Mouse (Mus musculus) kidney, postnatal 36 days (tissue): Measurements from ENCODE around the gene Filip1l.
A peak's percentile ranks its signal among the peaks of the same experiment; 100 is the strongest.

ENCODE experiments used
- DNase-seq, 2 experiments: peaks; one replicate each; pipeline ENCODE4 v3.0.0; 2021 to 2022; ENCODE audit warnings: mixed read lengths in 2 of 2

Gene Filip1l

DNA sequence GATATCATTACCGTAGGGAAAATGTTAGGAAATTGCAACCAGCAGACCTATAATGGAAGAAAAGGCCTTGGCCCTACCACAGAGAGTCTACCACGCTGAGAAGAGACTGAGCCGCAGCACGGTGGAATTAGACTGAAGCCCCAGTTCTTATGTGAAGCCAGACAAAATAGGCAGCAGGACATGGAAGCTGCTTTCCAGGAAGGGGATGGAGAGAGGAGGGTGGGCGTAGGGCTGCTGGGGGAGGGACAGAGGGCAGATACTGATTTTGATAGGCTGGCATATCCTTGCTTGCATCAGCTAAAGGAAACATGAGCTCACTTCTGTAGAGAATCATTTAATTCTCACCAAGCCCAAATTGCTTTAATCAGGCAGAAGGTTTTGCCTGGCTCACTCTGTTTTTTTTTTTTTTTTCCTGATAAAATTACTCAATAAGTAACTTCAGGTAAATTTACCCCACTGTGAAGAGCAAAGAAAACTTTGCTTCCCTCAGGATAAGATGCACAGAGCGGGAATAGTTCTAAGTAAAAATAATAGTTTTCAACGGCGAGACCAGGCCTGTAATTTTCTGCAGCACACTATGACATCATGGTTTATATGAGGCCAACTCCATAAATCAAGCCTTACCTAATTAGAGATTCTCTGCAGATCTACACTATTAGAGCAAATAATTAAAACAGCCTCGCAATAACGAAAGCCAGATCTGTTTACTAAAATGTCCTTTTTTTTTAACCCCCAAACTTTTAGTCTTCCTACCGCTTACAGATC is 84.8 kb downstream of the Filip1l start:
- DNase-seq, result no peak

DNA sequence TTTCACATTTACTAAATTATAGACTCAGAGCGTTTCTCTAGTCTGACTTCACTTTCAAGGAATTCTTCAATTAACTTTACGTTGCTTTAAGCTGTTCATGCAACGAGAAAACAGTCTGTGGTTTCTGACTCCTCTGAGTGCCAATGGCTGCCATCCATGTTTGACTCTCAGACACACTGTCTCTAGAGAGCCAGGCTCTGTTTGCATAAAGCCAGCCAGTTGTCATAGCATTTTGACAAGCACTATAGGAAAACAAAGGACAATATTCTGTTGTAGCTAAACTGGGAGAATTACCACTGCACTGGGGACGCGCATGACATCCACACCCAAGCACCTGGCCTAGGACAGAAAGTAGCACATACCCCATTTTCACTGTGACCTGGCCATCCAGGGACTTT is 85.4 kb downstream of the Filip1l start:
- no peak for DNase-seq

DNA sequence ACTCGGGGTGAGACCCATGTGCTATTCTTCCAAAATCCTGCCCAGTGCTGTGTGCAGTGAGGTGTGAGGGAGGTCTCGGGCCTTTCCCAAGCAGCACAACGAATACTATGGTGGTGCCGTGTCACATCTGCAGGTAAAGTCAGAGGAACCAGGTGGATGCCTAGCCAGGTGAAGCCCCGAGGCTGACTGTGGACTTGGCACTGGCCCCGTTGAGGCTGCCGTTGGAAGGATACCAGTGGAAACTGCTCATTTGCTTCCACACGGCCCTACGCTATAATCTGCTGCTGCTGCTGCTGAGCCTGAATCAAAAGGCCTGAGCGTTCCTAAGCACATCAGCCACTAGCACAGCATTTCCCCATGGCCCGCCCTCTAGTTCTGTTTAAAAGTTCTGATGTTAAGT is 86.3 kb downstream of the Filip1l start:
- peak in 1 of 2 experiments; percentile 34 for DNase-seq

DNA sequence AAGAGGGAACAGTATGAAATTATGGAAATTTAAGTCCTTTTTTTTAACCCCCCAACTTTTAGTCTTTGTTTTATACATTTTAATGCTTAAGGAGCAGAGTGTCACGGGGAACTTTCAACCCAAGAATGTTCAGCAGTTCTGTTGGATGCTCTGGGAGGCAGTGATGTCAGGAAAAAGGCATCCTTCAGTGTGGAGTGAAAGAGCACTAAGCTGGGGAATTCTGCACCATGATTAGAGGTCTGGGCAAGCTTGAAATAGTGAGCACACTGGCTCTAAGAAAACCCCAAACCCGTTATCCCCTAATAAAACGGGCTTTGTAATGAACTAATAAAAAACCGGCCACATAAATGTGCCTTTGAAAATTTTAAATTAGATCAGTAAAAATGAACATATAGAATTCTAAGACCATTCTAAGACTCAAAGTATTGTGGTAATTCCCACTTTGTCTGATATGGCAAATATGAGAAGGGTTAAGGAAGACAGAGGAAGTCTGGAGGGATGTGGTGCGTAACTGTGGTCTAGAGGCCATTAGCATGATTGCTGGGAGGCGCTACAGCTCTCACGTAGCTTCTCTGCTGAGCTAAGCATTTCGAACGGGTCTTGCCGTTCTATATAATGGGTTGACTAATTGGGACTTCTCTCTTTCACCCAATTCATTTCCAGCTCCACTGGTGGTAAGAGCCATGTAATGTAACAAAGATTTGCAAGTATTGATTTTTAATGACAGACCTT is 88.0 kb downstream of the Filip1l start:
- DNase-seq, result no peak

DNA sequence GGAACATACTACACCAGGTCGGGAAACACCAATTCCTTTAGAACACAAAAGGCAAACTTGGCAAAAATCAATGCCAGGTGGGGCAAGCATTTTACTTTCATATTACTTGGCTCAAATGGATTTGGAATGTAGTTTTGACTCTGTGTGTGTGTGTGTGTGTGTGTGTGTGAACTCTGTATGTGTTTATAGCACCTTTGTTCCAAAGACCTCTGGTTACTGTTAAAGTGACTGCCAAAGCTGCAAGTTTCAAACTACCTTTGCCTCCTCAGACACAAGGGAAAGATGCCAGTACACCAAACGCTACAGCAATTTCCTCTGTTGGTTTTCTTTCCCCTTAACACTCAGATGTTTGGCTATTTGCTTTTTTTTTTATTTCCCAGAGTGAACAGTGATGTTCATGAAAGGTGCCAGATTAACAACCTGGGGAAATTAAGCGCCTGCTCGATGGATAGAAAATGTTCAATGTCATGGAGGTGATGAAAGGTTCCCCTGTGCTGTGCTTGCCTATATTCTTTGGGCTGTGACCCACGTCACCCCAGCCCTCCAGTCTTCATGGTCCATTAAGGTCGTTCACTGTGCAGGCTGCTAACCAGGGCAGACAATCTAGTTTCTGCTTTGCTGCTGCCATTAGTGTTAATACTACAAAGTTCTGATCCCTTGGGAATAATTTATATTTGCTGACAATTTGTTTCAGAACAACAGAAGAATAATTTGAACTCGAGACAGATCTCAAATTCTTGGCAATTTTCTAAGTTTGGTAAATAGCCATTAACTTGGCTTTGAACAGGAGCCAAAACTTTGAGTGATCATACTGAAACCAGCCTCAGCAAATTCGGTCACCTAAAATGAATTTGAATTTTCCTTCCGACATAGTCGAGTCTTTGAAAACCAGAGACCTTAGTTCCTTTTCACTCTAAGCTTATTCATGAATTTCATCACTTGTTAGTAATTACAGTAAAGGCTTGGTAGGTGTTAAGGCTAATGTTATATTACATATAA is 92.5 kb downstream of the Filip1l start:
- DNase-seq, result peak; percentile 11 to 18

DNA sequence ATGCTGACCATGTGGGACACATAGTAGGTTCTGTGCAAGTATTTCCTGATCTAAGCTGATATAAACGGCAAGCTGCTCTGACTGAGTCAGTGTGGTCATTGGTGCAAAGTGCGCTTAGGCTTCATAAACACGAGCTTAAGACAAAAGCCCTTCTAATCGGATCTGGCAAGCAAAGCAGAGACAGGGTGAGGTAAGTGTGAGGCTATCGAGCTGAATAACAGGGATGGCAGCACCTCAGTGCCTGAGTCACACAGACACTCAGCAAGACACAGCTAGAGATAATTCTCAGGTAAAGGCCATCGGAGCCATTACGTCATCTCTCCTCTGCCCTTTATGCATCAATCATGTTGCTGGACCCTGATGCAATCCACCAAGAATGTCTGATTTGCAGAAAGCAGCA is 100.1 kb downstream of the Filip1l start:
- no peak for DNase-seq

DNA sequence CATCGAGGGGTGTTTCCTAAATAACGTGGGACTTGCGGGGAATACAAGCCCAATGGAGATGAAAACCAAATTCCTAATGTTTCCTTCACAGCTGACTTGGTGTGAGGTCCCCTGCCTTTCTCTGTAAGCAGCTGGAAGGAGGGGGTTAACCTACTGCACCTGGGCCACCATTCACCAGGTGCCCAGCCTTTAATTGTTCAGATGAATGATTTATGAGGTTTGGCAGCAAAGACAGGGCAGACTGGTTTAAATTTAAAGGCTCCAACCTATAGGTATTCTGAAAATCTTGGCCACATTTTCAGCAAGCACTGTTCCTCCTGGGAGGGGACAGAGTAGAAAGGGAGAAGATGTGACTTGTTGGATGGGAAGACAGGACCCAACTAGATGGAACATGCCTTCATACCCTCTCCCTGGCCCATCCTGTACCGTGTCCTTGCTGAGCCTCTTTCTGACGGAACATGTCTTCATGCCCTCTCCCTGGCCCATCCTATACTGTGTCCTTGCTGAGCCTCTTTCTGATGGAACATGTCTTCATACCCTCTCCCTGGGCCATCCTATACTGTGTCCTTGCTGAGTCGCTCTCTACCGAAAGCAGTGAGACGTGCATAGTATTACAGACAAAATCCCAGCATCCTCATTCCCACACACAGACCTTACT is 101.3 kb downstream of the Filip1l start:
- DNase-seq, result no peak

DNA sequence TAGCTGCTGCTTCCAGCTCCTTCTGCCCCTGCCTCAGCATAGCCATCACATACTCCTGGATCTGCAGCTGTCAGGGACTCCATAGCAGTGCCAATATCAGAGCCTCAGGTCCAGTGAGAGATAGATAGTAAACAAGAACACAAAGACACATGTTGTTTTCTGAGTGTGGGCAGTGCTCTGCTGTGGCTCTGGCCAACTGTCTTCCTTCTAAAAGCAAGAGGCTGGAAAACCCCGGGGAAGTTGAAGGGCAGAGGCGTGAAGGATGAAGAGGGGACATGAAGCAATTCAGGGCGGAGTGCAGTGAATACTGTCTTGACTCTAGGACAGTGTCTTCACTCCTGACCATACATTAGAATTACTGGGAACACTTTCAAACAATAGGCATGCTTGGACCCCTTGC is 102.7 kb downstream of the Filip1l start:
- no peak for DNase-seq

DNA sequence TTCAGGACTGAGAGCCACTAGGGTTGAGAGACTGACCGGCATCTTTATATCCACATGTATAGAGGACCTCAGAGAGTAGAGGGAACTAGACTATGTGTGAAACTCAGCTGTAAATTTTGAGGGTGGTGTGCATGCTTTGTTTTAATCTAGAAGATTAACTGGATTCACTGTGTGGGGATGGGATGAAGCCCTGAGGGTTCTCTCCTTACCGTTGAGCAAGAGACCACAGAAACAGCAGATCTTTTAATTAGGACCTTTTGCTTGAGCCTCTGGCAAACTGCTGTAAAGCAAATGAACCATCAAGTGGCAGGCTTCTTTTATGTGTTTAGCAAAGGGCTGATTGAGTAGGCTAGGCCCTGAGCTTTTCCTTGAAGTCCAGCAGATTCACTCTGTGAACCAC is 103.1 kb downstream of the Filip1l start:
- DNase-seq, result no peak

DNA sequence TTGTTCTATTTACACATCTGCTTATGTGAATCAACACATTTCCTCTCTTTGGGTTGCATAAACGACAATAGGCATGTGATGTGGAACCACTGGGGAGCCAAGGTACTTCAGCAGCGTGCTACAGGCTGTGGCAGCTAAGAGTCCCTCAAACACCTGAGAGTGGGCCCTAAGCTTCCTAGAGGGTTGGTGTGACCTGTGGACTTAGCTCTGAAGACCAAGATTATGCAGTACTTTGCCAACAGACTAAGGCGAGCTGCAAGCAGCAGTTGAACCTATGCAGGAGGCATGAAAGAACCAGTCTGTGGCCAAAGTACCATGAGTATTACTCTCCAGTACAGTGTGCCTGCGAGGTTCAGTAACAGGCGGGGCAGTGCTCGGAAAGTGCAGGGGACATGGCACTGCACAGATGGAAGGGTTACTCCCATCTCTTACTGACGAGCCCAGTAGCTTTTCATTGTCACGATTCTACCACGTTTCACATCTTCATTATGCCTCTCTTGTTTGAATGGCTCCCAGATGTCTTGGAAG is 112.6 kb downstream of the Filip1l start:
- DNase-seq, result no peak

DNA sequence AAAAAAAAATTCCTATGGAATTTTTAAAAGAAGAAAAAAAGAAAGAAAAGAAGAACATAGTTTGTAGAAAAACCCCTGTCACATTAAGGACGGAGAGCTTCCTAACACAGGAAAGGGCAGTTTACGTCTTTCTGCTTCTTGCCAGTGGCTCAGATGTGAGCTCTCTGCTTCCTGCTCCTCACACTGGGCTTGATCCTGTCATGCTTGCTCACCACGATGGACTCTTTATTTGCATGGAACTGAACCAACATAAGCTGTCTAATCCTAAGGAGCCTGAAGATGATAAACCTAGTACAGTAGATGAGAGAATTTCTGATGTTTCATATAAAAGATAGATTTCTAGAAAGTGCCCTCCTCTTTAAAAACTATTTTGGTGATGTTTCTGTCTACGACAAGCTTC is 116.4 kb downstream of the Filip1l start:
- no peak for DNase-seq

DNA sequence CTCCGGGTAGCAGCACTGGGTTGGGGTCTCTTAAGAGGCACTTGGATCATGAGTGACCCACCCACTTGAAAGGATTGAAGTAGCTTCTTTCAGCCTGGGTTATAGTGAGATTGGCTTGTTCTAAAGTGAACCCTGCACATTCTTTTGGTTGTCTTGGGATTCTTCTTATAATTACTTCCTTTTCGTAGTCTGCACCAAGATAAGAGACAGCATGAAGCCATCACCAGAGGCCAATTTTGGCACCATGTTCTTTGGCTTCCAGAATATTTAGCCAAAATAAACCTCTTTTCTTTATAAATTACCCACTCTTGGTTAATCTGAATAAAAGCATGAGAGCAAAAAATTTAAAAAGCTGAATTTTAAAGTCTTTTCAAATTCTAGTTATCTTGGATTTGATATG is 117.0 kb downstream of the Filip1l start:
- no peak for DNase-seq

DNA sequence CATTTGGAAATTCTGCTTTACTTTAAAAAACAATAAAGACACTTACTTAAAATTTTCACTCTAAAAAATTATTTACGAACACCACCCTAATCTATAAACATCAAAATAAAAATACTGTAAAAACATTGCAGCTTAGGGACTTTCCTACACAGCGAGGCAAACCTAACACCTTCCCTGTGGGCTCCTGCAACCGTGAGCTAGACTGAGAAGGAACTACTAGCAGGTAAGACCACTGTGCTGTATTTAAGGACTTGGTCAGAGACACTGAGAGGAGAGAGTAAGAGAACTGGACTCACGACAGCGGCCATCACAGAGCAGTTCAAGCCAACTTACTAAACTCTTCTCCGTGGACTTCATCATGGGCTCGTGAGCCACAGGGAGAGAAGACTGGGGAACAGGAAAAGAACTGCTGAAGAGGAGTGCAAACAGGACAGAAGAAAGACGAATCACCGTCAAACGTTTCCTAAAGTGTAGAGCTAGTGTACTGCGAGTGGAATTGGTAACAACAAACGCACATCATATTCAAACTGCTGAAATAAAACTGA is 117.5 kb downstream of the Filip1l start:
- DNase-seq, result no peak

DNA sequence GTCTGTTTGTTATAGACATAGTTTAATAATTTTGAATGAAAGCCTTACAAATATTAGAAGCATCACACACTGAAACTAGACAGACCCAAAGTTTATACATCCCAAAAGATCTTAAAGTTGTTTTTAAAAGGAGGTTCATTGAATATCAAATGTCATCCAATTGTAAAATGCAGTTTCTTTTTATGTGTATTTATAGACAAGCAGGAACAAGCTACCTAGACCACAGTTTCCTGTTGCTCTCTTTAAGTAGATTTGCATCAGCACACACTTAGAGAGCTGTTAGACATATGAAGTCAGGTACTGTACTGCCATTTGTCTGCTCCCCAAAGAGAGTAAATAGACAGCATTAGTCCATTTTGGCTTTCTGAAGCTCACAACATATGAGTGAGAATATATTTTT is 118.2 kb downstream of the Filip1l start:
- no peak for DNase-seq

DNA sequence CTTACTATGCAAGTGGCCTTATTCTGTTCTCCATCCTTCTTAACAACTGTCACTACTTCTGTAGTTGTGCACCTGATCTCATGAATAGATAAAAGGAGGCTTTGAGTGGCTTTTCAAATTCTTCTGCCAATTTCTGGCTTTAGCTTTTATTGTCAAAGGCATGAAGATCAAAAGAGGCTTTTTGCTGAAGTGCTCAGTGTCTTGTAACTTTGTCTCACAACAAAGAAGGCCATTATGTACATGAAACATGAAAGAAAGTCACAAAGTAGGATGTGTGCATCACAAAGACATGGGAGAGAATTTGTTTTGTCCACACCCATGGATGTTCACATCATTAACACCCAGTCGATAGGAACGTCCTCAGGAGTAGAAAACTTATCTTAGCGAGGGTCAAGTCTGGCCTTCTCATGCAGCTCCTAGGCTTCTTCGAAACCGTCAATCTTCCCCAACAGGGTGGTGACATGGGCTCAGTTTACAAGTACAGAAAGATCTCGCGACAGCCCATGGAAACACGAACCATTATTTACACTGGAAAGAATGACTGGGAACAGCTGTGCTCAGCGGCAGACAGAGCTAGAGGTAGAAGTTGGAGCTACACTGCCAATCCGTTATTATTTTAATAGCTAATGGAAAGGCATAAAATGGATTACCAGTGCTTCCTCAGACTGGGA is 120.7 kb downstream of the Filip1l start:
- DNase-seq, result no peak

DNA sequence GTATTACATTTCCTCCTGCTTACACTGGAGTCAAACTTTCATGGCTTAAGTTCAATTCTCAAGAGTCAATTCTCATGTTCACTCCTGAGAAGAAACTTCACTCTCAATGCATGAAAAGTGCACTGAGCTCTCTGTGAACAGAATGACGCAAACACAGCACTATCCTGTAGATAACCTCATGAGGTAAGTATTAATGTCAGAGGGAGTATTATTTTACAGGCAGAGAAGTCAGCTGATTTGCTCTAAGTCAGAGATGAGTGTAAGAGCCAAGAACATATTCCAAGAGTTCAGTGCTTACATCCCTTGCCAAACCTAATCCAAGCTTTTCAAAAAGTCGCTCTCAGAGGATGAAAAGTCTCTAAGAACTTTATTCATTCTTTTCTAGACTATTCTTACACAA is 125.6 kb downstream of the Filip1l start:
- no peak for DNase-seq

DNA sequence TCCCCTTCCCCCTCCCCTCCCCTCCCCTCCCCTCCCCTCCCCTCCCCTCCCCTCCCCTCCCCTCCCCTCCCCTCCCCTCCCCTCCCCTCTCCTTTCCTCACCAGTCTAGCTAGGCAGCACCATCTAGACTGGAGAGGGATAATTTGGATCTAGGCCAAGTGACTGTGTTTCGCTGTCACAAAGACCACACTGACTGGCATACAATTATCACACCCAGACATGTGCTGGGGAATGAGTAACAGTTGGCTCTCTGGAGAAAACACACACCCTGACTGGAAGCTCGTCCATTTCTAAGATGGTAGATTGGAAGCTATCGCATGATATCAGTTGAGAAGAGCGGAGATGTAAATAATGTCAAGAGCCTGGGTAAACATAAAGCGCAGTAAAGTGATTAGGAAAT is 126.9 kb downstream of the Filip1l start:
- DNase-seq, result no peak

DNA sequence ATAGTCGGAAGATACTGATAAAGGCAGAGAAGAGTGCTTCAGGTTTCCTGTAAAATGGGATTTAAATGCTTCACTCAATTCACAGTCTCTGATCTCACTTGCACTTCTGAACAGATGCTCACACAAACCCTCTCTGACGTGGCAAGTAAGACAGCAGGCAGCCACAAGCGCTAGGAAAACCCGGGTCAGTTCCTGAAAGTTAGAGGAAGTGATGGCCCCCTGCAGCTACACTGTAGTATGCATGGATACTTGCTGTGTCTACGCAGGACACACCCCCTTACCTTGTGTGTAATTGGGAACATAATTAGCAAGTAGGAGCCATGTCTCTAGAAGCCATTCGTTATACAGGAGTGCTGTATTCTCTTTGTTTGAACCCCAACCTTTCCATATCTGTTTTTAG is 129.4 kb downstream of the Filip1l start:
- DNase-seq, result no peak

DNA sequence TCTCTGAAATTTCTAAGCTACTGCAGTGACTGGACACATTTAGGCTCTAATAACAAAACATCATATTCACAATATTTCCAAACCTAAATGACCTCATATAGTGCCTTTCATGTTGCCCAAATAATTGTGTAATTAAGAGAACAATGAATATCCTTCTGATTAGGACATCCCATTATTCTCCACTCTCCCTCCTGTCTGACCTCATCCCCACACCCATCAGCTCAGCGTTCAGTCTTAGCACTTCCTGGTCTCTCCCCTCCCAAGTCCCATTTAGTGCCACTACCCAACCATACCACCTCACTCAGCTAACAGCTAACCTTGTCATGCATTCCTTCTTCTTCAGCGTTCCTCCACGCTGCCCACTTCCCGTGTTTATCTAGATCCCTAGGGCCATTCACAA is 130.0 kb downstream of the Filip1l start:
- no peak for DNase-seq

DNA sequence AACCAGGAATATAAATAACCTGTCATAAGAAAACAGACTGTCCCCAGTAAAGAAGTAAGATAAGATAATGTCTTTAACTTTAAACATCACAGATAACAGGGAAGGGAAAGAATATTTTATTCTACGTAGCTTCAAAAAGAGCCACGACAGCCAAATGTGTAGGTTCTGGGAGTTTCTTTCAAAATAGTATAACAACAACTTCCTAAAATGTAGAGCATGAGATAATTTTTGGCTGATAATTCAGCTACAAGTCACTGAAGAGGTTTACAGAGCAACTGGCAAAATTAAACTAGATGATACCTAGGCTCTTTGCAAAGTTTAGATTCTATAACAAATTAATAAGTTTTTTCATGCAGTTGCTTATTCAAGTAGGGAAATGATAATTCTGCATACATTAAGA is 130.6 kb downstream of the Filip1l start:
- no peak for DNase-seq

DNA sequence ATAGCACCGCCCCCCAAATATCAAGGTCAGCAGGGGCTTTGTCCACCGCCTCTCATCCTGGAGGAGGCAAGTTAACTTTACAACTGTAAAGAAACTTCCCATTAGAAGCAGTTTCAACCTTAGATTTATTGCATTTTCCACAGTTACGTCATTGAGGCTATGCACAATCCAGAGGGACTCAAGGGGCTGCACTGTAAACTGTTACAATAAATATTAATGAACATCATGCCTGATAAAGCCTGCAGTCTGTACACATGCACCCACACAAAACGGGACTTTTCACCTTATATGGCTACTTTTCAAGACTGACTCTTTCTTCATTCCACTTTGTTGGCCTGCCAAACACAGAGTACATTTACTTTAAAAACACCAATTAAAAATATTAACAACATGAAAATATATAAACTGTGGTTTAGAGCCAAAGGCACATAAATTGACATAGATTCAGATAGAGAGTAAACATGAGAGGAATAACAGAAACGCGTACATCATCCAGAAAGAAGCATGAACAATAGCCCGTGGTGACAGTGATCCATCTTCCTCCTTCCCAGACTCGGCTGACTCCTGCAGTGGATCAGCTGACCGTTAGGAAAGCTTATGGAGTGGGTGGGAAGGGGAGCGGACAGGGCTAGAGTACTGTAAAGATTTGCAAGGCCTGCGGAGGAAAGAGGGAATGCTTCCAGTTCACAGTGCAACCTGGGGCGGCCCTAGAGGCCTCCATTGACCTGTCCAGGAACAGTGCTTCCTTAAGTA is 131.3 kb downstream of the Filip1l start:
- no peak for DNase-seq
